Mouse (Mus musculus): ENCODE measurements around the gene Fam20c.

GRCm38 (mm10) chr5:138756311-138757085, 2.2 kb downstream of the Fam20c start:
- no peak for TF ChIP-seq CTCF (IDR thresholded peaks at IDR 0.05; ENCODE audit: low read depth)
- TF ChIP-seq EP300 (optimal IDR thresholded peaks at IDR 0.05) = no peak
